ENCODE assay signal across 10 mouse cellular contexts in the genomic region with DNA sequence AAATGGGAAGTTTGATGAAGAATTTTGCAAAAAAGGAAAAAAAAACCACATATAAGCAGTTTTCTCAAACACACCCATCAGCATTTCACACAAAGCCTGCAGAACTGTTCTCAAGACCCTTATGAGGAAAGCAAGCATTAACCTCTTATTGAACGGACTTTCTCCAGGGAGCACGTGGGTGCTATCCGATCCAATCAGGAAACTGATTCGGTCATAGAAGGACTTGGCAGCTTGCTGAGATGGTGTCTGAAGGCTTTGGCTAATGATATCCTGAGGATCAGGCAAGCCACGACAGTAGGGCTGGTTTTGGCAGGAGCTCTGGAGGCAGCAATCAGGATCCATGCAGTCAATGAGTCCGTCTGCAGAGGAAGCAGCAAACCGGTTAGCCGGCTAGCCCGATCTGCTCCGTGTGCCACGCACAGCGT.
DNase-seq lines count a peak whose midpoint lies in the region; ATAC-seq lines count a peak whose summit lies in the region.
"Had no signal": no experiment of that assay in that cellular context is flagged by ENCODE, and none has a peak within 500 bp of the region (broad histone marks: within the 10 kb centered on the region; RNA-seq: fewer than 3 reads in every experiment).

No protein-coding gene starts in this region.

- H3K4me3 ChIP-seq in neural tube, embryonic 11.5 days (ENCODE audit: low read depth, low read length), result no peak overlapping the region
- H3K4me3 ChIP-seq in embryonic facial prominence, embryonic 10.5 days, result no peak overlapping the region
- peak overlapping the region; percentile 15; the same call in 1 of the 2 replicates for H3K4me3 ChIP-seq in hindbrain, embryonic 15.5 days
- no peak overlapping the region for H3K4me3 ChIP-seq in stomach, embryonic 14.5 days (ENCODE audit: low read depth, low read length)
- H3K4me3 ChIP-seq: megakaryocyte, embryonic 14.5 days had no signal

- no peaks in the 10 kb centered on the region for H3K36me3 ChIP-seq in neural tube, embryonic 11.5 days (ENCODE audit: control insufficient read depth, insufficient read depth, low read length)
- H3K36me3 ChIP-seq in embryonic facial prominence, embryonic 10.5 days (replicated peaks), result peaks cover 63% of the 10 kb centered on the region
- peaks cover 8% of the 10 kb centered on the region; the same call in 1 of the 2 replicates for H3K36me3 ChIP-seq in hindbrain, embryonic 15.5 days
- peaks cover 12% of the 10 kb centered on the region for H3K36me3 ChIP-seq in stomach, embryonic 14.5 days (ENCODE audit: control insufficient read depth, insufficient read depth, low read length)

- H3K4me2 ChIP-seq in neural tube, embryonic 11.5 days (ENCODE audit: low read depth), result no peak overlapping the region
- peak overlapping the region; percentile 45 for H3K4me2 ChIP-seq in hindbrain, embryonic 15.5 days
- peak overlapping the region; percentile 17; the same call in 1 of the 2 replicates for H3K4me2 ChIP-seq in stomach, embryonic 14.5 days (replicated peaks; ENCODE audit: low read depth, low read length)

- H3K4me1 ChIP-seq in neural tube, embryonic 11.5 days (ENCODE audit: control insufficient read depth, insufficient read depth, low read length), result no peaks in the 10 kb centered on the region
- peaks cover 13% of the 10 kb centered on the region for H3K4me1 ChIP-seq in embryonic facial prominence, embryonic 10.5 days
- H3K4me1 ChIP-seq in hindbrain, embryonic 15.5 days (replicated peaks), result peaks cover 15% of the 10 kb centered on the region
- 0 out of 2 replicates have a peak, but pooled peaks cover 2% of the 10 kb centered on the region for H3K4me1 ChIP-seq in stomach, embryonic 14.5 days (ENCODE audit: control insufficient read depth, insufficient read depth, low read length)
- H3K4me1 ChIP-seq: megakaryocyte, embryonic 14.5 days had no signal

- no peaks in the 10 kb centered on the region for H3K27me3 ChIP-seq in neural tube, embryonic 11.5 days (ENCODE audit: control insufficient read depth, insufficient read depth, low read length)
- H3K27me3 ChIP-seq in embryonic facial prominence, embryonic 10.5 days (replicated peaks; ENCODE audit: low read depth, poor library complexity, severe bottlenecking), result no peaks in the 10 kb centered on the region
- H3K27me3 ChIP-seq in hindbrain, embryonic 15.5 days, result no peaks in the 10 kb centered on the region
- no peaks in the 10 kb centered on the region for H3K27me3 ChIP-seq in stomach, embryonic 14.5 days (ENCODE audit: control insufficient read depth, insufficient read depth, low read length)
- H3K27me3 ChIP-seq: megakaryocyte, embryonic 14.5 days had no signal

- no peak for ATAC-seq in neural tube, embryonic 11.5 days (ENCODE audit: insufficient read depth, low FRiP score, low TSS enrichment)
- ATAC-seq in hindbrain, embryonic 15.5 days (ENCODE audit: low FRiP score, low read depth), result peak; percentile 74
- ATAC-seq in stomach, embryonic 14.5 days (ENCODE audit: insufficient number of reproducible peaks, insufficient read depth, low FRiP score, low read depth), result no peak
- ATAC-seq: activated CD4-positive, CD25-positive, alpha-beta regulatory T cell, adult 4 months had no signal

- H3K9ac ChIP-seq in neural tube, embryonic 11.5 days (ENCODE audit: low read length), result no peak overlapping the region
- H3K9ac ChIP-seq in hindbrain, embryonic 15.5 days, result no peak overlapping the region
- H3K9ac ChIP-seq in stomach, embryonic 14.5 days (replicated peaks; ENCODE audit: low read depth, low read length), result no peak overlapping the region

- H3K9me3 ChIP-seq in neural tube, embryonic 11.5 days (ENCODE audit: control insufficient read depth, low read length), result no peaks in the 10 kb centered on the region
- no peaks in the 10 kb centered on the region for H3K9me3 ChIP-seq in embryonic facial prominence, embryonic 10.5 days
- no peaks in the 10 kb centered on the region for H3K9me3 ChIP-seq in hindbrain, embryonic 15.5 days
- H3K9me3 ChIP-seq in stomach, embryonic 14.5 days (ENCODE audit: control insufficient read depth, low read depth, low read length), result no peaks in the 10 kb centered on the region

- no peak overlapping the region for H3K27ac ChIP-seq in neural tube, embryonic 11.5 days (ENCODE audit: low read depth, low read length)
- 0 out of 2 replicates have a peak overlapping the region, but pooled peaks have one; percentile 2 for H3K27ac ChIP-seq in embryonic facial prominence, embryonic 10.5 days (replicated peaks)
- H3K27ac ChIP-seq in hindbrain, embryonic 15.5 days (replicated peaks), result peak overlapping the region; percentile 25; the same call in 1 of the 2 replicates
- H3K27ac ChIP-seq in stomach, embryonic 14.5 days (ENCODE audit: low read length), result no peak overlapping the region

- DNase-seq in neural tube, embryonic 11.5 days (ENCODE audit: low spot score), result peak; percentile 23
- no peak for DNase-seq in neural tube, embryonic 10.5 days (ENCODE audit: extremely low spot score, low spot score)
- DNase-seq in embryonic facial prominence, embryonic 10.5 days (ENCODE audit: low spot score), result peak; percentile 28
- DNase-seq in B cell, adult 2 months, result no peak
- no peak for DNase-seq in thymus, postnatal 4 days
- no peak for DNase-seq in heart, adult 9 months (ENCODE audit: low spot score in 2 of 2)

- WGBS in neural tube, embryonic 11.5 days, result 60% methylated on average over 12 of the region's 12 CpGs
- 70% methylated on average over 12 of the region's 12 CpGs for WGBS in embryonic facial prominence, embryonic 10.5 days
- 37% methylated on average over 12 of the region's 12 CpGs for WGBS in hindbrain, embryonic 15.5 days
- 46% methylated on average over 12 of the region's 12 CpGs for WGBS in stomach, embryonic 14.5 days

Comparison
In these comparisons a context has a peak if more than half of its experiments do, and no peak if none do; other contexts are left out.
1. DNase-seq: peak in neural tube, embryonic 11.5 days (single experiment) and embryonic facial prominence, embryonic 10.5 days (single experiment); none in neural tube, embryonic 10.5 days (single experiment), B cell, adult 2 months (0 of 2), thymus, postnatal 4 days (single experiment) and heart, adult 9 months (0 of 2).
2. H3K27ac ChIP-seq: peak in embryonic facial prominence, embryonic 10.5 days (single experiment) and hindbrain, embryonic 15.5 days (single experiment); none in neural tube, embryonic 11.5 days (single experiment) and stomach, embryonic 14.5 days (single experiment).